Mouse (Mus musculus) MEL (cell line): Measurements from ENCODE around the gene Hnrnpa1. TPM values are rescaled to one million over a fixed set of nuclear protein-coding genes. Genes with fewer than 3 reads are reported as not detected.

ENCODE experiments used
- DNase-seq: peaks from one replicate; pipeline ENCODE4 v3.0.0; 2011; ENCODE audit warnings: low read depth, low spot score
- H3K27ac ChIP-seq: 2 replicates; pipeline ENCODE4 v1.5.1; 2012; ENCODE audit warnings: low read depth, mild to moderate bottlenecking, control low read depth, low read length, moderate library complexity; ENCODE audit not compliant: control insufficient read depth
- H3K27me3 ChIP-seq, 2 experiments: fragments of 150-350 bp in 1 of 2; sonication (generic) in 1 of 2; 2 replicates each; pipeline ENCODE4 v1.6.1; 2012; ENCODE audit warnings: low read length in 2 of 2, mild to moderate bottlenecking in 2 of 2, improper control_type of control experiment in 1 of 2, moderate library complexity in 1 of 2; ENCODE audit not compliant: insufficient read depth in 2 of 2, control insufficient read depth in 1 of 2
- H3K36me3 ChIP-seq, 2 experiments: 2 replicates each; pipeline ENCODE4 v1.6.1; 2012 to 2014; ENCODE audit warnings: low read length in 2 of 2, improper control_type of control experiment in 1 of 2, inconsistent platforms in 1 of 2, mild to moderate bottlenecking in 1 of 2; ENCODE audit not compliant: insufficient read depth in 2 of 2, control insufficient read depth in 1 of 2
- H3K4me1 ChIP-seq, 2 experiments: fragments of 150-350 bp in 1 of 2; sonication (generic) in 1 of 2; 2 replicates each; pipeline ENCODE4 v1.6.1; 2012; ENCODE audit warnings: low read length in 2 of 2, improper control_type of control experiment in 1 of 2, mild to moderate bottlenecking in 1 of 2; ENCODE audit not compliant: insufficient read depth in 2 of 2, control insufficient read depth in 1 of 2
- H3K4me3 ChIP-seq, 2 experiments: fragments of 150-350 bp in 1 of 2; sonication (generic) in 1 of 2; 2 replicates each; pipeline ENCODE4 v1.5.1; 2012; ENCODE audit warnings: low read depth in 2 of 2, low read length in 2 of 2, mild to moderate bottlenecking in 2 of 2, moderate library complexity in 2 of 2, control low read depth in 1 of 2, improper control_type of control experiment in 1 of 2; ENCODE audit not compliant: control insufficient read depth in 1 of 2, insufficient read depth in 1 of 2
- H3K79me2 ChIP-seq: 2 replicates; pipeline ENCODE4 v1.6.1; 2012; ENCODE audit warnings: mild to moderate bottlenecking, low read length, moderate library complexity; ENCODE audit not compliant: control insufficient read depth, poor library complexity, insufficient read depth
- H3K9ac ChIP-seq: 2 replicates; pipeline ENCODE4 v1.6.1; 2012; ENCODE audit warnings: low read depth, mild to moderate bottlenecking, control low read depth, low read length, moderate library complexity; ENCODE audit not compliant: control insufficient read depth, poor library complexity, severe bottlenecking
- H3K9me3 ChIP-seq: fragments of 150-350 bp; sonication (generic); replicated peaks from 2 replicates; pipeline ENCODE4 v1.6.1; 2012; ENCODE audit warnings: mild to moderate bottlenecking, low read length, improper control_type of control experiment, moderate library complexity; ENCODE audit not compliant: insufficient read depth
- BHLHE40 ChIP-seq: IDR thresholded peaks from 2 replicates; pipeline ENCODE4 v1.6.1; 2012; ENCODE audit warnings: low read depth, mild to moderate bottlenecking, inconsistent platforms, low read length, improper control_type of control experiment, borderline replicate concordance
- CHD1 ChIP-seq: IDR thresholded peaks from 2 replicates; pipeline ENCODE4 v1.6.1; 2012; ENCODE audit warnings: low read depth, mild to moderate bottlenecking, inconsistent platforms, low read length, improper control_type of control experiment
- CHD2 ChIP-seq: IDR thresholded peaks from 2 replicates; pipeline ENCODE4 v1.6.1; 2011; ENCODE audit warnings: low read length, improper control_type of control experiment
- E2F4 ChIP-seq: IDR thresholded peaks from 2 replicates; pipeline ENCODE4 v1.6.1; 2011; ENCODE audit warnings: low read depth, low read length, improper control_type of control experiment, borderline replicate concordance
- ELF1 ChIP-seq: IDR thresholded peaks from 2 replicates; pipeline ENCODE4 v1.6.1; 2014; ENCODE audit warnings: low read depth, mild to moderate bottlenecking, inconsistent platforms, low read length, improper control_type of control experiment, moderate library complexity
- EP300 ChIP-seq, 2 experiments: IDR thresholded peaks; 2 replicates each; pipeline ENCODE4 v1.6.1; 2011; ENCODE audit warnings: improper control_type of control experiment in 2 of 2, low read length in 2 of 2, low read depth in 1 of 2, mild to moderate bottlenecking in 1 of 2
- ETS1 ChIP-seq: IDR thresholded peaks from 2 replicates; pipeline ENCODE4 v1.6.1; 2012; ENCODE audit warnings: low read depth, mild to moderate bottlenecking, inconsistent platforms, low read length, improper control_type of control experiment, moderate library complexity
- GABPA ChIP-seq: IDR thresholded peaks from 2 replicates; pipeline ENCODE4 v1.6.1; 2012; ENCODE audit warnings: low read depth, mild to moderate bottlenecking, inconsistent platforms, low read length, improper control_type of control experiment, moderate library complexity
- GATA1 ChIP-seq: IDR thresholded peaks from 2 replicates; pipeline ENCODE4 v1.6.1; 2011; ENCODE audit warnings: low read depth, low read length, improper control_type of control experiment
- HCFC1 ChIP-seq: IDR thresholded peaks from 2 replicates; pipeline ENCODE4 v1.6.1; 2012; ENCODE audit warnings: low read depth, mild to moderate bottlenecking, inconsistent platforms, low read length, improper control_type of control experiment, moderate library complexity
- JUND ChIP-seq: IDR thresholded peaks from 2 replicates; pipeline ENCODE4 v1.6.1; 2011; ENCODE audit warnings: low read depth, mild to moderate bottlenecking, improper control_type of control experiment, low read length
- KAT2A ChIP-seq: conservative IDR thresholded peaks from 2 replicates; pipeline ENCODE4 v1.6.1; 2012; ENCODE audit warnings: low read depth, low read length, improper control_type of control experiment, inconsistent platforms
- MAFK ChIP-seq: IDR thresholded peaks from 2 replicates; pipeline ENCODE4 v1.6.1; 2011; ENCODE audit warnings: low read depth, mild to moderate bottlenecking, low read length, improper control_type of control experiment, borderline replicate concordance
- MAX ChIP-seq: IDR thresholded peaks from 2 replicates; pipeline ENCODE4 v1.6.1; 2011; ENCODE audit warnings: low read length, improper control_type of control experiment
- MAZ ChIP-seq: IDR thresholded peaks from 2 replicates; pipeline ENCODE4 v1.6.1; 2012; ENCODE audit warnings: low read depth, mild to moderate bottlenecking, inconsistent platforms, low read length, improper control_type of control experiment
- MEF2A ChIP-seq: IDR thresholded peaks from 2 replicates; pipeline ENCODE4 v1.6.1; 2014; ENCODE audit warnings: low read depth, mild to moderate bottlenecking, inconsistent platforms, low read length, improper control_type of control experiment; ENCODE audit not compliant: poor library complexity, insufficient replicate concordance, severe bottlenecking; ENCODE audit errors: extremely low read depth
- MYB ChIP-seq: IDR thresholded peaks from 2 replicates; pipeline ENCODE4 v1.6.1; 2011; ENCODE audit warnings: mild to moderate bottlenecking, low read depth, low read length, improper control_type of control experiment
- MYC ChIP-seq: IDR thresholded peaks from 2 replicates; pipeline ENCODE4 v1.6.1; 2011; ENCODE audit warnings: low read depth, mild to moderate bottlenecking, low read length, improper control_type of control experiment, moderate library complexity
- NELFE ChIP-seq: IDR thresholded peaks from 2 replicates; pipeline ENCODE4 v1.6.1; 2011; ENCODE audit warnings: low read depth, low read length, improper control_type of control experiment
- NRF1 ChIP-seq: IDR thresholded peaks from 2 replicates; pipeline ENCODE4 v1.6.1; 2014; ENCODE audit warnings: low read depth, mild to moderate bottlenecking, inconsistent platforms, low read length, improper control_type of control experiment, moderate library complexity; ENCODE audit not compliant: poor library complexity, insufficient read depth, severe bottlenecking
- POLR2A ChIP-seq, 2 experiments: IDR thresholded peaks; 2 replicates each; pipeline ENCODE4 v1.6.1; 2011 to 2012; ENCODE audit warnings: low read length in 2 of 2, mild to moderate bottlenecking in 2 of 2, control low read depth in 1 of 2, improper control_type of control experiment in 1 of 2, low read depth in 1 of 2, moderate library complexity in 1 of 2; ENCODE audit not compliant: control insufficient read depth in 1 of 2, insufficient read depth in 1 of 2, poor library complexity in 1 of 2
- POLR2AphosphoS2 ChIP-seq: IDR thresholded peaks from 2 replicates; pipeline ENCODE4 v1.6.1; 2011; ENCODE audit warnings: low read length, improper control_type of control experiment
- POLR2AphosphoS5 ChIP-seq: IDR thresholded peaks from 2 replicates; pipeline ENCODE4 v1.6.1; 2012; ENCODE audit warnings: low read depth, borderline replicate concordance, mild to moderate bottlenecking, inconsistent platforms, low read length, moderate library complexity, mixed read lengths
- RAD21 ChIP-seq: IDR thresholded peaks from 2 replicates; pipeline ENCODE4 v1.6.1; 2011; ENCODE audit warnings: mild to moderate bottlenecking, low read depth, low read length, improper control_type of control experiment
- RCOR1 ChIP-seq: IDR thresholded peaks from 2 replicates; pipeline ENCODE4 v1.6.1; 2012; ENCODE audit warnings: low read depth, mild to moderate bottlenecking, inconsistent platforms, low read length, improper control_type of control experiment
- SIN3A ChIP-seq: IDR thresholded peaks from 2 replicates; pipeline ENCODE4 v1.6.1; 2012; ENCODE audit warnings: low read length, improper control_type of control experiment, inconsistent platforms
- SMC3 ChIP-seq: IDR thresholded peaks from 2 replicates; pipeline ENCODE4 v1.6.1; 2011; ENCODE audit warnings: low read depth, low read length, improper control_type of control experiment
- TAL1 ChIP-seq: IDR thresholded peaks from 2 replicates; pipeline ENCODE4 v1.6.1; 2012; ENCODE audit warnings: mild to moderate bottlenecking, inconsistent platforms, low read length, moderate library complexity, mixed read lengths
- TBP ChIP-seq: IDR thresholded peaks from 2 replicates; pipeline ENCODE4 v1.8.0; 2011; ENCODE audit warnings: low read depth, low read length, improper control_type of control experiment
- TCF12 ChIP-seq: IDR thresholded peaks from 2 replicates; pipeline ENCODE4 v1.6.1; 2014; ENCODE audit warnings: low read depth, mild to moderate bottlenecking, inconsistent platforms, low read length, improper control_type of control experiment, moderate library complexity
- UBTF ChIP-seq: IDR thresholded peaks from 2 replicates; pipeline ENCODE4 v1.6.1; 2012; ENCODE audit warnings: low read depth, mild to moderate bottlenecking, inconsistent platforms, low read length, improper control_type of control experiment, moderate library complexity, borderline replicate concordance; ENCODE audit not compliant: insufficient read depth
- USF2 ChIP-seq, 2 experiments: IDR thresholded peaks; 2 replicates each; pipeline ENCODE4 v1.6.1; 2011 to 2012; ENCODE audit warnings: improper control_type of control experiment in 2 of 2, low read length in 2 of 2, borderline replicate concordance in 1 of 2, inconsistent platforms in 1 of 2, low read depth in 1 of 2, mild to moderate bottlenecking in 1 of 2; ENCODE audit not compliant: insufficient read depth in 1 of 2
- ZC3H11A ChIP-seq: IDR thresholded peaks from 2 replicates; pipeline ENCODE4 v1.6.1; 2012; ENCODE audit warnings: low read depth, mild to moderate bottlenecking, inconsistent platforms, low read length, improper control_type of control experiment
- ZKSCAN1 ChIP-seq: IDR thresholded peaks from 2 replicates; pipeline ENCODE4 v1.6.1; 2012; ENCODE audit warnings: low read depth, mild to moderate bottlenecking, inconsistent platforms, low read length, improper control_type of control experiment, moderate library complexity
- ZNF384 ChIP-seq: IDR thresholded peaks from 2 replicates; pipeline ENCODE4 v1.6.1; 2012; ENCODE audit warnings: low read depth, mild to moderate bottlenecking, inconsistent platforms, low read length, improper control_type of control experiment
- polyA plus RNA-seq, 2 experiments: library from polyadenylated mRNA; stranded (reverse) in 1 of 2; unstranded in 1 of 2; fragments of >175 nt in 1 of 2; fragments of >200 nt in 1 of 2; gene quantifications; 2 replicates each; pipeline versions ENCODE4 v1.2.1 to v1.2.4; 2012; ENCODE audit warnings: low replicate concordance in 2 of 2, low read depth in 1 of 2; ENCODE audit not compliant: insufficient read length in 2 of 2, insufficient read depth in 1 of 2, missing spikeins in 1 of 2
- total RNA-seq: library from RNA; depleted of rRNA; stranded (reverse); fragments of 300-350 nt; gene quantifications from 2 replicates; pipeline ENCODE4 v1.2.3, GENCODE M21; 2012

Hnrnpa1 gene
- total and polyA plus RNA-seq, 3 experiments: 322 to 900 TPM; not detected in 1

DNA sequence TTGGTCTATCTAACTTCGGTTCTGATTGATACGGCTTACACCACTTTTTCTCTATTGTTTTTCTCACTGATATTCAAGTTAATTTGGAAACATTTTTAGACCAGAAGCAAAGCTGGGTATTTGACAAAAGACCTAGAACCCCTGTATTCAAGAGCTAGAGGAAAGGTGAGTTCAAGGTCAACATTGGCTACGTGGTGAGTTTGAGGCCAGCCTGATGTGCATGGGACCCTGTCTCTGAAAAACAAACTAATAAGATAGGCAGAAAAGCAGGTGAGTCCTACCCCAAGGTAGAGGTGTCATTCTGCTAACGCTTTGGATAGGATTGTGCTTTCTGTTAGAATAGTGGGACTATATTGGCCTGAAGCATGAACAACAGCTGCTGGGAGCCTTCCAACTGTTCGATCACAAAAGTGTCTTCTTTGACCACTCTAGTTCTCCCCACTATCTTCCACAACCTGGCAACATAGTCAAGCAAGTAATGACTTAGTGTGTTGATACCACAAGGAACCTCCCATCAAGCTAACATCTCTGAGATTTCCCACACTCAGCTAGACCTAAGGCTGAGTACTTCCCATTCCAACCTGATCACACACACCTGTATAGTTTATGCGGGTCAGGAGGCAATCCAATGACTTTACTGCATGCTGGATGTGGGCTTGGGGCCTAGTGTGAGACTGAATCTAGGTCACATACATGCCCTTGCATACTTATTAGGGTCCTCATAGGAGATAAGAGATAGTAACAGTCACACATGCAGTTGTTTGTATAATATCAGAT is 16.2 kb downstream of the Hnrnpa1 start:
- no peaks in the 10 kb centered on the region for H3K9me3 ChIP-seq
- peaks cover 47% of the 10 kb centered on the region for H3K79me2 ChIP-seq
- H3K4me1 ChIP-seq: peaks cover 4 to 21% of the 10 kb centered on the region in 2 experiments
- H3K4me3 ChIP-seq: peak overlapping the region; percentile 7 to 88; a peak in 2 of 4 replicates
- H3K27me3 ChIP-seq: no peaks in the 10 kb centered on the region
- peak overlapping the region; percentile 99 for H3K27ac ChIP-seq
- peak overlapping the region; percentile 98 for H3K9ac ChIP-seq
- DNase-seq: peak; percentile 56
- peaks cover 0 to 36% of the 10 kb centered on the region in 2 experiments; a peak in 2 of 4 replicates for H3K36me3 ChIP-seq
- peak; percentile 58 for TF ChIP-seq TBP
- TF ChIP-seq BHLHE40: peak; percentile 28; the same call in 1 of the 2 replicates
- TF ChIP-seq ETS1: peak; percentile 34; the same call in 1 of the 2 replicates
- TF ChIP-seq MAX: no peak
- TF ChIP-seq MYC: no peak
- TF ChIP-seq NRF1: no peak
- no peak for TF ChIP-seq RCOR1
- no peak for TF ChIP-seq ZC3H11A
- no peak for TF ChIP-seq ZNF384
- TF ChIP-seq ZKSCAN1: no peak
- no peak for TF ChIP-seq GABPA
- no peak for TF ChIP-seq POLR2AphosphoS2
- TF ChIP-seq CHD2: no peak
- no peak for TF ChIP-seq RAD21
- TF ChIP-seq SMC3: no peak
- TF ChIP-seq E2F4: no peak
- no peak for TF ChIP-seq HCFC1
- TF ChIP-seq POLR2A (IDR thresholded peaks at IDR 0.05; ENCODE audit: control insufficient read depth in 1 of 2, insufficient read depth in 1 of 2, low read depth in 1 of 2, low read length in 2 of 2, poor library complexity in 1 of 2): peak in 1 of 2 experiments; percentile 50; a peak in 2 of 4 replicates
- TF ChIP-seq POLR2AphosphoS5: no peak
- no peak for TF ChIP-seq MYB
- no peak for TF ChIP-seq TAL1
- TF ChIP-seq ELF1: no peak
- no peak for TF ChIP-seq UBTF
- TF ChIP-seq NELFE: peak; percentile 22; the same call in 1 of the 2 replicates
- TF ChIP-seq USF2 (IDR thresholded peaks at IDR 0.05; ENCODE audit: borderline replicate concordance in 1 of 2, insufficient read depth in 1 of 2, low read depth in 1 of 2, low read length in 2 of 2): no peak
- no peak for TF ChIP-seq MAZ
- peak; percentile 27; the same call in 1 of the 2 replicates for TF ChIP-seq TCF12
- no peak for TF ChIP-seq MEF2A
- peak; percentile 17 to 32; a peak in 2 of 4 replicates for TF ChIP-seq EP300 (IDR thresholded peaks at IDR 0.05; ENCODE audit: low read depth in 1 of 2, low read length in 2 of 2)
- TF ChIP-seq MAFK: no peak
- no peak for TF ChIP-seq JUND
- peak; percentile 67; the same call in 1 of the 2 replicates for TF ChIP-seq GATA1
- peak; percentile 90; the same call in 1 of the 2 replicates for TF ChIP-seq CHD1
- TF ChIP-seq KAT2A: no peak
- TF ChIP-seq SIN3A: peak; percentile 45; the same call in 1 of the 2 replicates
